Mouse (Mus musculus): ENCODE data around the gene Iqcn.
A peak's percentile ranks its signal among the peaks of the same experiment; 100 is the strongest.

Gene Iqcn

DNA sequence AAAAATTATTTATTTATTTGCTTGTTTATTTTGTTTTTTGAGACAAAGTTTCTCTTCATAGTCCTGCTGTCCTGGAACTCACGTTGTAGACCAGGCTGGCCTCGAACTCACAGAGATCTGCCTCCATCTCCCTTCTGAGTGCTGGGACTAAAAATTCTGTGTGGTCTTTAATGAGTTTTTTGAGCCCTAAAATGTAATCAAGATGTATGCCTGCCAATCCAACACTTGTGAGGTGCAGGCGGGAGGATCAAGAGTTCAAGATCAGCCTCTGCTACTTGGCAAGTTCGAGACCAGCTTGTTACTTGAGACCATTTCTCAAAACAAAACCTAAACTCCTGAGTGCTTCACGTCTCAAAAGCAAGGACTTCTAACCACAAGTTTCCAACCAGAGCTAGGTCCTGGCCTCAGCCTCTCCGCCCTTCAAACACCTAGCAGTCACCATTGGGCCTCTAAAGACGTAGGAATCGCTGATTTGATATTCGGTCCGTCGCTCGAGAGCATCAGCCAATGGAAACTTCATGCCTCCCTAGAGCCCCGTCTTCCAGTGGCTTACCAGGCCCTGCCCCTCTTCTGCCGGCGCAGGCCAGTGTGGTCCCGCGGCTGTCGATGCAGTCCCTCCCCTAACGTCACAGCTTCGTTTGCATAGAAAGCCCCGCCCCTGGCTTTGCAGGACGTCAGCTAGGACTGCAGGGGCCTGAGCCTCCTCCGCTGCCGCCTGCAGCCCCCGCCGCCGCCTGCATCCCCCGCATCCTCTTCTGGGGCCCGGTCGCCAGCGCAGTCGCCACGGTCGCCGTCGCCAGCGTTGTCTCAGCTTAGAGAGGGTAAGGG is 51.0 kb downstream of the Iqcn start, which contains the start of gene Rab3a:
TSS of gene Rab3a (plus strand) at position 637 of the 828 bp plus-strand sequence.
- DNase-seq (ENCODE audit: extremely low read depth, low read depth), result peak; percentile 99

- no peak for DNase-seq (ENCODE audit: extremely low read depth, low read depth)
Measured at GRCm38 (mm10) chr8:70754871-70755660, 51.8 kb downstream of the Iqcn start.

DNA sequence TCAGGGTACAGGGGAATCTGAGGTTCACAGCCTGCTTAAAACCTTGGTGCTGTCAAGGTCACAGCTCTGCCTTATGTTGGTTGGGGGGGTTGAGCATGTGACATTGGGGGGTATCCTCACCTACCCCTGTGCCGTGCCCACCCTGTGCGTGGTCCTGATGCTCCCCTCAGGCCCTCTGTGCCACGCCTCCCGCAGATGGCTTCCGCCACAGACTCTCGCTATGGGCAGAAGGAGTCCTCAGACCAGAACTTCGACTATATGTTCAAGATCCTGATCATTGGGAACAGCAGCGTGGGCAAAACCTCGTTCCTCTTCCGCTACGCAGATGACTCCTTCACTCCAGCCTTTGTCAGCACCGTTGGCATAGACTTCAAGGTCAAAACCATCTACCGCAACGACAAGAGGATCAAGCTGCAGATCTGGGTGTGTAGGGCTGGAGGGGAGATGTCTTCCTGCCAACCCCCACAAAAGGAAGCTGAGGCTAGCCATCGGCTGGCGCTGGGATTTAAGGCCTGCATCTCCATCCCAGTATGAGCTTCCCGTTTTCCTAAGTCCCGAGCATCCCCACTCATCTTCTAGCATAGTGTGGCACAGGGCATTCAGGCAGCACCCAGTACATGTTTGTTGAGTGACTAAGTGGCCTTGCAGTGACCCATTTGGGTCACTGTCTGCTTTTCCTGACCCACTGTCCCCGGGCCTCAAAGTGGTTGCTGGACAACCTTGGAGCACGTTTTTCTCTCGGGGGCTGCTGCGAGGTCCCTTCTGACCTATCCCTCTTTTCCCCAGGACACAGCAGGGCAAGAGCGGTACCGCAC is 52.6 kb downstream of the Iqcn start:
- no peak for DNase-seq (ENCODE audit: extremely low read depth, low read depth)

GRCm38 (mm10) chr8:70756476-70757040 is 53.3 kb downstream of the Iqcn start:
- DNase-seq (ENCODE audit: extremely low read depth, low read depth), result no peak

GRCm38 (mm10) chr8:70757523-70758307 is 54.5 kb downstream of the Iqcn start:
- no peak for DNase-seq (ENCODE audit: extremely low read depth, low read depth)

DNA sequence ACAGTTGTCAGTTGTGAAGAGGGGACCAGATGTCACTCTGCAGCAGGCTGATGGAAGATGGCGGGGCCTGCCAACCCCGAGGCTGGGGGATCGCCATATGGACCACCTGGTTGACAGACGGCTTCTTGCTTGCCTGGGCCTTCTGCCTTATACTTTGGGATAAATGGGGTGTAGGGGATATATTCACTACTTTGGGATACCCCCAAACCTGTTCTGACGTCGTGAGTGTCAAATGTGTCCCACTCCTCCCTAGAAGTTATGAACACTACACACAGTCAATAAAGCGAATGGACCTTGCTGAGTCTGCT is 55.0 kb downstream of the Iqcn start:
- no peak for DNase-seq (ENCODE audit: extremely low read depth, low read depth)

- no peak for DNase-seq (ENCODE audit: extremely low read depth, low read depth)
Measured at GRCm38 (mm10) chr8:70758616-70759561, 55.6 kb downstream of the Iqcn start.

DNA sequence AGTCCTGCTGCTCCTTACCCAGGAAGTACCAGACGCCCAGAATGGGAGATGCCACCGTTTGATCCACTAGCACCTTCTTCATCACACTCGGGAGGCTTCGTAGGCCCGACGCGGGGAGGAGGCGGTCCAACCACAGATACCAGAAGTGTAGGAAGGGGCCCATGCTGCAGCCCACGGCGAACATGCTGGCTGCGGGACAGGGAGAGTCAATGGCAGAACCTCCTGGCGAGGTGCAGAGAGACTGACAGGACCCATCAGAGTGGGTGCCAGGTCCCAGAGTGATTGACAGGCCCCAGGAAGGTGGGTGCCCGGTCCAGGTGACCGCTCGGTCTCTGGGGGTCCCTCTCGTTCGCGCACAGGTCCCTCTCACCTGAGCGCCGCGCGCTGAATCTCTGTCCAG is 57.1 kb downstream of the Iqcn start:
- no peak for DNase-seq (ENCODE audit: extremely low read depth, low read depth)

DNA sequence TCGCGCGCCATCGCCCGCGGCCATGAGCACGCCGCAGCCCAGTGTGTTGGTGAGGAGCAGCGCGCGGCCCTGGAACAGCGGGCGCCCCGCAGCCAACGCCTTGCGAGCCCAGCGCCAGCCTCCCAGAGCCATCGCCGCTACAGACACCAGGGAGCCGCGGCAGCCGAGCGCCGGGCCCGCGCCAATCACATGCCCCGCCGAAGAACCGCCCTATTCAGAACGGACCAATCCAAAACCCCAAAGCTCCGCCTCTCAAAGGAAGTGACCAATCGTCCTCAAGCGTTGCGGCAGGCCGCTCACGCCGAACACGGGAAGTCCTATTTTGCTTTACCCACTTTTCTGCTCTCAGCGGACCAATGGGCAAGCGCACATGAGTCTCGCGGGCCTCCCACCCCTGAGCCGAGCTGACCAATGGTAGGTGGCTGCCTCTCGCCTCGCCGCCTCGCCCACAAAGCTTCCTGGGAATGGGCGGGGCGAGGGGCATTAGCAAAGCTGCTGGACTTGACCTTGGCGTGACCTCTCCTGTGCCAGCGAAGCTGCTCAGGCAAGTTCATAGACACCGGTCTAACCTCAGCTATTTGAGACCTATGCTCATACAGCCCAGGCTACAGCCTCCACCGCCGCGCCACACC is 57.6 kb downstream of the Iqcn start, which contains the start of gene Mpv17l2:
TSS of gene Mpv17l2 (minus strand) at position 172 of the 632 bp plus-strand sequence.
- DNase-seq (ENCODE audit: extremely low read depth, low read depth), result peak; percentile 99

GRCm38 (mm10) chr8:70762118-70762517 is 58.9 kb downstream of the Iqcn start:
- DNase-seq (ENCODE audit: extremely low read depth, low read depth), result peak; percentile 54

DNA sequence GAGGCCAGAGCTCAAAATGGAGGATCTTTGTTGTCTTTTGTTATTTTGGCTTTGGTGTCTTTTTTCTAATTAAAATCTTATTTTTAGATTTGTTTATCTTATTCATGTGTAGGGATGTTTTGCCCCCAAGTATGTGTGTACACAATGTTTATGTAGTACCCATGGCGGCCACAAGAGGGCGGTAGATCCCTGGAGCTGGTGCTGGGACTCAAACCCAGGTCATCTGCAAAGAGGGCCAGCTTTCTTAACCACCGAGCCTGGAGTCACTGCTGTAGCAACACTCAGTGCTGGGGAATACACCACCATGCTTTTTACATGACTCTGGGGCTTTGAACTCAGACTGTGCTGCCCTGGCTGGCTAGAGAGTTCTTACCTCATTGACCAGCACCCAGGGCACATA is 60.1 kb downstream of the Iqcn start:
- DNase-seq (ENCODE audit: extremely low read depth, low read depth), result no peak

DNA sequence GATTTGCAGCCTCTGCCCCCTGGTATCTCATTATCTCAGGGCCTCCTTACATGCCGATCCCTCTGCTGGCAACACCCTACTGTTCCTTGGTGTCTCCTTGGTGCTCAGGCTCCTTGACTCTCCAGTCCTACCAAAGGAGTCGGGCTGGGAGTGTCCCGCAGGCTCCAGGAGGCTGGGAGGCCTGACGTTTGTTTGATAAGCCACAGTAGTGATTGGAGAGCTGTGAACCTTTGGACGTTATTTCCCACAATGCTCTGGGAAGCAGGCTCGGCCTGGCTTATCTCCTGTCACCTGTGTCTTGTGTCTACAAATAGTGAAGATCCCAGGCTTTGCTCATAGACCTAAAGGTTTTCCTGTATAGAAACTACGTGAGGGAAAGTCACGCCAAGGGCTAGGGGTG is 60.8 kb downstream of the Iqcn start:
- peak; percentile 56 for DNase-seq (ENCODE audit: extremely low read depth, low read depth)

DNA sequence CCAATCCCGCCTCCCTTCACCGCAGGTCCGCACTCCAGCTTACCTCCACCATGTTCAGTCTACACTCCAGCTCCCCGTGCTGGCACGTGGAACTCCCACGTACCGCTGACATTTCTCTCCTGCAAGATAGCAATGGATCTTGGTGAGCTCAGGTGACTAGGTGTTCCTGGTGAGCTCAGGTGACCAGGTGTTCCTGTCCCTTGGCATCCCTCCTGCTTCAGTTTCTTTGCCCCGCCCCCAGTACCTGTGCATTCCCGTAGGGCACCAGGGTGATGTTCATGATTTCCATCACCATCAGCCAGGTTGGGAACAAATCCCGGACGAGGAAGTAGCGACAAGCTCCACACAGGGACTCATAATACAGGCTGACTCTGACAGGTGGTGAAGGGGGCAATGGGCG is 61.4 kb downstream of the Iqcn start:
- DNase-seq (ENCODE audit: extremely low read depth, low read depth), result no peak

DNA sequence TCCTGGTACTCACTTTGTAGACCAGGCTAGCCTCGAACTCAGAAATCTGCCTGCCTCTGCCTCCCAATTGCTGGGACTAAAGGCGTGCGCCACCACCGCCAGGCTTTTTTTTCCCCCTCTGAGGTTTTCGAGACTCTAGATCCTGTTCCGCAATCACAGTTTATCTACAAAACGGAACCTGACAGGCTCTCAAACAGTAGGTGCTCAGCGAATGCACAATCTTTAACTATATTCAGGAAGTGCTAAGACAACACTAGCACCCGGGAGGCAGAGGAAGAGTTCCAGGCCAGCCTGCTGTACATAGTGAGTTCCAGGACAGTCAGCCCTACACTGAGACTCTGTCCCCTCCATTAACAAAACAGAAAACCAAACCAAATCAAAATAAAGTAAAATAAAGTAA is 62.1 kb downstream of the Iqcn start:
- no peak for DNase-seq (ENCODE audit: extremely low read depth, low read depth)

DNA sequence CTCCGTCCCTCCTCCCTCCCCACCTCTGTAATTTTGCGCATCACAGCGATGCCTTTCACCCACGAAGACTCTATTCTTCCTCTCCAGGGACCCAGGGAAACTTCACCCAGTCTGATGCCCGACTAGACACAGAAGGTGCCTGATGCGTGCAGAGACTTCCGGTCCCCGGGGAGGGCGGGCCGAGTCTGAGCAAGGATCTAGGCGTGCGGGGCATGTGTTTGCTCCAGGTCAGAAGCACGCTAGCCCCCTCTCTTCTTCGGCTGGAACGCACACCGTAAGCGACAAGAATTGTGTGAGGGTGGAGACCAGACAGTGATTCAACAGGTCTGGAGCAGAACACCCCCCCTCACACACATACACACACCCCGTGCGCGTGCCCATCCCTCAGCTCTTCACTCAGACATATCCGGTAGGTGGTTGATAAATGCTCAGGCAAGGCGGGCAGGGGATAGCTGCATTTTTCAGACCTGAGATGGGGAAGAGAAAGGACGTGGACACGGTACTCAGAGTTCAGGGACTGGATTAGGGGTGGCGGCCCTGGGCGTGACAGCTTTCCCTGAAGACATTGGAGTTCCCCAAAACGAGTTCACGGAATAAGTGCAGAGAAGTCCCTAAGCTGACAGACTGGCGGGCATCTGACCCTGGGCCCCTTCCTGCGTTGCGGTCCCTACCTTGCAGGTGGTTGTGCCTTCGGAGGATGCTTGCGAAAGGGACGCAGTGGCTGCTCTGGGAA is 62.7 kb downstream of the Iqcn start:
- DNase-seq (ENCODE audit: extremely low read depth, low read depth), result no peak

- no peak for DNase-seq (ENCODE audit: extremely low read depth, low read depth)
Measured at GRCm38 (mm10) chr8:70766571-70767440, 63.5 kb downstream of the Iqcn start.

Measured in MEL-GATA-1-ER (cell line).